Mouse (Mus musculus) C2C12 (cell line): ENCODE results near the gene Plpp7. TPM values are rescaled to one million over a fixed set of nuclear protein-coding genes. Genes with fewer than 3 reads are reported as not detected.
A peak's percentile ranks its signal among the peaks of the same experiment; 100 is the strongest.

ENCODE experiments used
- H3K27me3 ChIP-seq: one replicate; pipeline ENCODE4 v1.6.1; 2011; ENCODE audit not compliant: control insufficient read depth, insufficient read depth, insufficient read length
- H3K36me3 ChIP-seq: one replicate; pipeline ENCODE4 v1.6.1; 2011; ENCODE audit not compliant: control insufficient read depth, insufficient read depth
- H3K4me3 ChIP-seq: one replicate; pipeline ENCODE4 v1.5.1; 2011; ENCODE audit warnings: mild to moderate bottlenecking, control low read depth; ENCODE audit not compliant: poor library complexity, insufficient read depth, severe bottlenecking
- H3K79me2 ChIP-seq: one replicate; pipeline ENCODE4 v1.6.1; 2011; ENCODE audit not compliant: control insufficient read depth, insufficient read depth
- H3K79me3 ChIP-seq: one replicate; pipeline ENCODE4 v1.6.1; 2011; ENCODE audit warnings: low read depth, control low read depth
- H3ac ChIP-seq: one replicate; pipeline ENCODE3; 2011; ENCODE audit warnings: low read depth; ENCODE audit not compliant: control insufficient read depth, insufficient read length
- CEBPB ChIP-seq: IDR thresholded peaks from one replicate; pipeline ENCODE4 v1.6.1; 2011; ENCODE audit warnings: low read depth, mild to moderate bottlenecking, control low read depth, moderate library complexity
- CTCF ChIP-seq: IDR thresholded peaks from one replicate; pipeline ENCODE4 v1.5.1; 2011; ENCODE audit not compliant: control insufficient read depth, insufficient read depth, insufficient read length
- FOSL1 ChIP-seq: IDR thresholded peaks from one replicate; pipeline ENCODE4 v1.8.0; 2011; ENCODE audit warnings: mild to moderate bottlenecking, low read length; ENCODE audit not compliant: poor library complexity, insufficient read depth, severe bottlenecking
- MAX ChIP-seq: IDR thresholded peaks from one replicate; pipeline ENCODE4 v1.6.1; 2011; ENCODE audit warnings: mild to moderate bottlenecking, control low read depth
- MYOD1 ChIP-seq: IDR thresholded peaks from one replicate; pipeline ENCODE4 v1.6.1; 2011; ENCODE audit warnings: low read depth; ENCODE audit not compliant: control insufficient read depth, insufficient read length
- MYOG ChIP-seq: IDR thresholded peaks from one replicate; pipeline ENCODE4 v1.6.1; 2011; ENCODE audit not compliant: control insufficient read depth, insufficient read length; ENCODE audit errors: extremely low read depth
- USF1 ChIP-seq: IDR thresholded peaks from one replicate; pipeline ENCODE4 v1.6.1; 2011; ENCODE audit warnings: low read depth, mild to moderate bottlenecking, control low read depth, moderate library complexity
- polyA plus RNA-seq: library from polyadenylated mRNA; unstranded; fragments of >200 nt; fragmentation: generic; extraction: Trizol; gene quantifications from one replicate; pipeline ENCODE4 v1.2.1, GENCODE M21; 2012; ENCODE audit warnings: missing spikeins

Plpp7 gene
- polyA plus RNA-seq, 1 experiment, result 0.47 TPM

GRCm38 (mm10) chr2:32064913-32065312, 30.4 kb upstream of the Plpp7 start:
- peaks cover 67% of the 10 kb centered on the region for H3K27me3 ChIP-seq
- no peak overlapping the region for H3K4me3 ChIP-seq

DNA sequence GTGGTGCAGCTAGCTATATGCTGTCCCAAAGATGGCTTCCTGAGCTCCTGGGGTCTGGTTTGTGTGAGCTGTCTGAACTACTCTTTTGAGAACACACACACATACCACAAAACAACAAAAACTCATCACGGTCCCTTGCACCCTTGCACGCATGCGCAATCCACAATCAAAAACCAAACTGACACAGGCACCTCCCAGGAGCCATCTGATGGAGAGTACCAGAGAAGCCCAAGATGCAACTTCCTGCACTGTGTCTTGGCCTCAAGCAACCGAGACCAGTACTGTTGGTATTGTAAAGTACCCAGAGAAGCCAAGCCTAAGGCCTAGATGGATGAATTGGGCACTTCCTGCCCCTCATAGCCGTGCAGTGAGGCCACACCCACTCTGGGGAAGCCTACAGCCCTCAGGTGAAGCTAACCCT, 29.9 kb upstream of the Plpp7 start:
- TF ChIP-seq USF1, result no peak
- no peak for TF ChIP-seq FOSL1
- no peak for TF ChIP-seq MYOD1
- TF ChIP-seq CTCF, result no peak
- no peak for TF ChIP-seq MYOG
- TF ChIP-seq MAX, result no peak
- TF ChIP-seq CEBPB, result no peak
- Histone ChIP-seq H3K79me2 (no peaks in the 10 kb centered on the region), H3K4me3 (no peak overlapping the region)

More at GRCm38 (mm10) chr2:32064913-32065312, 30.4 kb upstream of the Plpp7 start:
- Histone ChIP-seq H3K36me3 (no peaks in the 10 kb centered on the region), H3K79me2 (no peaks in the 10 kb centered on the region), H3ac (no peak overlapping the region), H3K79me3 (no peaks in the 10 kb centered on the region)
- TF ChIP-seq FOSL1, result no peak

GRCm38 (mm10) chr2:32066005-32066404, 29.3 kb upstream of the Plpp7 start:
- TF ChIP-seq FOSL1, result no peak
- TF ChIP-seq USF1, result no peak
- TF ChIP-seq MAX, result no peak
- TF ChIP-seq CTCF, result no peak
- no peak for TF ChIP-seq CEBPB
- Histone ChIP-seq H3ac (no peak overlapping the region), H3K4me3 (no peak overlapping the region), H3K79me2 (no peaks in the 10 kb centered on the region), H3K27me3 (peaks cover 71% of the 10 kb centered on the region), H3K79me3 (no peaks in the 10 kb centered on the region), H3K36me3 (no peaks in the 10 kb centered on the region)

More for the DNA sequence above, 29.9 kb upstream of the Plpp7 start:
- no peaks in the 10 kb centered on the region for H3K36me3 ChIP-seq
- peaks cover 67% of the 10 kb centered on the region for H3K27me3 ChIP-seq
- no peak overlapping the region for H3ac ChIP-seq
- no peaks in the 10 kb centered on the region for H3K79me3 ChIP-seq

DNA sequence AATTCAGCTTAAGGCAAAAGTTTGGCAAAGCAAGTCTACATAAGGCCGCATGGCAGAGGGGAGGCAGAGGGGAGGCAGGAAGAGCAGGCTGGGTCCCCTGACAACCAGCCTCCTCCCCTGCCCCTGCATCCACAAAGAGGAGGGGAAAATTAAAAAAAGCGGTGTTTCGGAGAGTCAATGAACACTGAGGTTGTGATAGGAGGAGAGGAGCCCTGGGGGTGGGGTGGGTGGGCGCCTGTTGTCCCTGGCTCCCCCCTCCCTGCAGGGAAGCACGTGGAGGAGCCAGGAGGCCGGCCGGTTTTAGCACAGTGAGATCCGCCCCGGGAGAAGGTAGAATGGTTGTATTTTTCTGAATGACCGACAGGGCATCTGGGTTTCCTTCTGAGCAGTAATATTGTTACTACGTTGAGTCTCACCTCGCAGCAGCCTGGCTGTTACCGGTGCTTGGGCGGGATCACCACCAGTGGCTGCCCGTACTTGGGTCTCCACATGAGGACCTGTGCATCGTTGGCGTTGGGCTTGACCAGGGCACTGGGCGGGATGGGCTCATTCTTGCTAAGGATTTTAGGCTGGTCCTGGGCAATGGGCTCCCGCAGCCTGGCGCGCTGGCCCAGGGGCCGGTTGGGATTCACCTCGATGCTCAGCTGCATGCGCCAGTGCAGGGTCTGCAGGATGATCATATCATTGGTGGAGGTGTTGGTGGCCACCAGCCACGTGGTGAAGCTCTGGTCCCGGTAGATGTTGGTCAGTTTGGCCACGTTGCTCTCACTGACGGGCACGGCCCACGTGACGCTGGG, 26.3 kb upstream of the Plpp7 start:
- Histone ChIP-seq H3K79me2 (no peaks in the 10 kb centered on the region), H3K4me3 (no peak overlapping the region), H3K79me3 (no peaks in the 10 kb centered on the region), H3K36me3 (no peaks in the 10 kb centered on the region), H3K27me3 (peaks cover 76% of the 10 kb centered on the region), H3ac (no peak overlapping the region)
- TF ChIP-seq MAX (no peak), USF1 (no peak), CTCF (no peak)

- TF ChIP-seq USF1 (no peak), MAX (no peak), CEBPB (no peak), MYOD1 (no peak), CTCF (no peak), FOSL1 (no peak)
- H3K27me3 ChIP-seq, result peaks cover 67% of the 10 kb centered on the region
These were observed 24.6 kb upstream of the Plpp7 start for GRCm38 (mm10) chr2:32070747-32071146.

DNA sequence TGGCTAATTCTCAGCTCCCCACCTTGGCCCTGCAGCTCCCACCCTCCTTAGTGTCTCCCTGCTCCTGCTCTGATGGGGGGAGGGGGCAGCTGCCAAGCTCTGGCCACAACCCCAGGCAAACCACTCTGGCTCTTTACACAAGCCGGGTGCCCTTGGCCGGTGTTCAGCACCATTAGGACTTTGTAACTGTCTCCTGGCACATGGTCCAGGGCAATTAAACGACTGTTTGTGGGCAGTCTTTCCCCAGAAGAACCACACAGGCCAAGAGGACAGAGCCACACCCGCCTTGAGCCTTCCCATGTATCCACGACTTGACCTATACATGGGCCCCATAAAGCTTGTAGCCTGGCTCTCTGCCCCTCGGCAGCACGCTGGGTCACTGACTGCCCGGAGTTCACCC, 20.9 kb upstream of the Plpp7 start:
- no peaks in the 10 kb centered on the region for H3K36me3 ChIP-seq
- H3K79me2 ChIP-seq, result no peaks in the 10 kb centered on the region

More at GRCm38 (mm10) chr2:32070747-32071146, 24.6 kb upstream of the Plpp7 start:
- Histone ChIP-seq H3K36me3 (no peaks in the 10 kb centered on the region), H3K4me3 (peak overlapping the region; percentile 2), H3ac (no peak overlapping the region), H3K79me3 (no peaks in the 10 kb centered on the region), H3K79me2 (no peaks in the 10 kb centered on the region)

More for the DNA sequence above, 20.9 kb upstream of the Plpp7 start:
- Histone ChIP-seq H3K4me3 (no peak overlapping the region), H3K27me3 (peaks cover 52% of the 10 kb centered on the region), H3ac (no peak overlapping the region), H3K79me3 (no peaks in the 10 kb centered on the region)
- no peak for TF ChIP-seq CTCF
- no peak for TF ChIP-seq MAX
- TF ChIP-seq CEBPB, result no peak
- no peak for TF ChIP-seq FOSL1
- TF ChIP-seq USF1, result no peak
- no peak for TF ChIP-seq MYOD1
- TF ChIP-seq MYOG, result no peak
